Mouse (Mus musculus) kidney, adult 2 months (tissue): Measurements from ENCODE around the gene Helq.

Experiments used
- CTCF ChIP-seq: fragments of 200-500 bp; conservative IDR thresholded peaks from 2 replicates; pipeline ENCODE4 v1.5.1; 2011; ENCODE audit warnings: low read depth, mild to moderate bottlenecking, control low read depth, low read length, moderate library complexity, mixed read lengths; ENCODE audit not compliant: insufficient read depth, insufficient read length
- POLR2A ChIP-seq: fragments of 200-500 bp; IDR thresholded peaks from one replicate; pipeline ENCODE4 v1.6.1; 2011; ENCODE audit warnings: low read depth, low read length, control low read depth

- TF ChIP-seq CTCF = no peak
- no peak for TF ChIP-seq POLR2A
These were observed 47.1 kb upstream of the Helq start, which contains the start of gene Gpat3 for GRCm38 (mm10) chr5:100845485-100845847.
